Mouse (Mus musculus) ES-Bruce4 (cell line): ENCODE measurements around the gene Slc1a7. TPM values are rescaled to one million over a fixed set of nuclear protein-coding genes. Genes with fewer than 3 reads are reported as not detected.

Experiments
- H3K27ac ChIP-seq: 2 replicates; pipeline ENCODE4 v1.5.1; 2012; ENCODE audit warnings: low read length, inconsistent platforms; ENCODE audit not compliant: insufficient read depth
- H3K27me3 ChIP-seq: 2 replicates; pipeline ENCODE4 v1.6.1; 2012; ENCODE audit warnings: mild to moderate bottlenecking, low read length, inconsistent platforms; ENCODE audit not compliant: control insufficient read depth, poor library complexity, insufficient read depth, severe bottlenecking
- H3K36me3 ChIP-seq: 2 replicates; pipeline ENCODE4 v1.6.1; 2012; ENCODE audit warnings: inconsistent platforms, mild to moderate bottlenecking, low read length, moderate library complexity; ENCODE audit not compliant: control insufficient read depth, poor library complexity, insufficient read depth, severe bottlenecking
- H3K4me1 ChIP-seq: one replicate; pipeline ENCODE4 v1.8.1; 2011; ENCODE audit warnings: low read length; ENCODE audit not compliant: control insufficient read depth, insufficient read depth
- H3K4me3 ChIP-seq: 2 replicates; pipeline ENCODE4 v1.5.1; 2011; ENCODE audit warnings: low read depth, mild to moderate bottlenecking, low read length
- H3K9ac ChIP-seq: 2 replicates; pipeline ENCODE4 v1.6.1; 2012; ENCODE audit warnings: low read depth, mild to moderate bottlenecking, inconsistent platforms; ENCODE audit not compliant: poor library complexity, severe bottlenecking
- H3K9me3 ChIP-seq: replicated peaks from 2 replicates; pipeline ENCODE4 v1.6.1; 2012; ENCODE audit warnings: mild to moderate bottlenecking, low read length, inconsistent platforms; ENCODE audit not compliant: control insufficient read depth, poor library complexity, insufficient read depth, severe bottlenecking
- CTCF ChIP-seq: IDR thresholded peaks from one replicate; pipeline ENCODE4 v1.8.1; 2011; ENCODE audit warnings: low read depth, low read length
- EP300 ChIP-seq: IDR thresholded peaks from 2 replicates; pipeline ENCODE4 v1.6.1; 2011; ENCODE audit warnings: low read depth, low read length; ENCODE audit not compliant: insufficient read depth
- POLR2A ChIP-seq: IDR thresholded peaks from one replicate; pipeline ENCODE4 v1.8.1; 2011; ENCODE audit warnings: low read length; ENCODE audit not compliant: insufficient read depth
- polyA plus RNA-seq: library from polyadenylated mRNA; stranded (reverse); fragments of >200 nt; gene quantifications from 2 replicates; pipeline ENCODE4 v1.2.4, GENCODE M21; 2011; ENCODE audit warnings: low read depth; ENCODE audit not compliant: missing spikeins, insufficient read depth, insufficient read length

Gene Slc1a7
- polyA plus RNA-seq, 1 experiment = 0.19 TPM

GRCm38 (mm10) chr4:107938124-107938523 is 30.0 kb upstream of the Slc1a7 start:
- Histone ChIP-seq H3K4me1 (no peaks in the 10 kb centered on the region), H3K4me3 (no peak overlapping the region), H3K9me3 (no peaks in the 10 kb centered on the region), H3K27me3 (no peaks in the 10 kb centered on the region), H3K27ac (no peak overlapping the region), H3K9ac (no peak overlapping the region), H3K36me3 (no peaks in the 10 kb centered on the region)
- TF ChIP-seq EP300 = no peak
- no peak for TF ChIP-seq CTCF
- no peak for TF ChIP-seq POLR2A

DNA sequence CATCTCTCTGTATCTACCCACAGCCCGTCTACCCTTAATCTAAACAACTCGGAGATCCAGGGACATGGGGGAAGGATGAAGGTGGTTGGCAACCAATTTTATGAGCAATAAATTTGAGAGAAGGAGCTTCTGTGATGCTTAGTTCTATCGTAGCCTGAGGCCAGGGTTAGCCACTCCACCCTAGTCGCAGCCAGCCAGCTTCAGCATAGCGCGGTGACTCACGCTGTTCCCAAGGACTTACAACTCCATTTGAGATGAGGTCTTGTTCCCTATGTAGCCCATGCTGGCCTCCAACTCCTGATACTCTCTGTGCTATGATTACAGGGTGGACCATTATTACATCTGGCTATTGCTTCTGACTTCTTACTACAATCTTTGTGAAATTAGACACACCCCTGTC is 25.4 kb upstream of the Slc1a7 start:
- H3K36me3 ChIP-seq = no peaks in the 10 kb centered on the region
- no peaks in the 10 kb centered on the region for H3K27me3 ChIP-seq
- H3K4me3 ChIP-seq = no peak overlapping the region
- H3K4me1 ChIP-seq = no peaks in the 10 kb centered on the region
- no peaks in the 10 kb centered on the region for H3K9me3 ChIP-seq
- no peak for TF ChIP-seq POLR2A
- TF ChIP-seq EP300 = no peak
- TF ChIP-seq CTCF = no peak
- H3K9ac ChIP-seq = no peak overlapping the region
- H3K27ac ChIP-seq = no peak overlapping the region

DNA sequence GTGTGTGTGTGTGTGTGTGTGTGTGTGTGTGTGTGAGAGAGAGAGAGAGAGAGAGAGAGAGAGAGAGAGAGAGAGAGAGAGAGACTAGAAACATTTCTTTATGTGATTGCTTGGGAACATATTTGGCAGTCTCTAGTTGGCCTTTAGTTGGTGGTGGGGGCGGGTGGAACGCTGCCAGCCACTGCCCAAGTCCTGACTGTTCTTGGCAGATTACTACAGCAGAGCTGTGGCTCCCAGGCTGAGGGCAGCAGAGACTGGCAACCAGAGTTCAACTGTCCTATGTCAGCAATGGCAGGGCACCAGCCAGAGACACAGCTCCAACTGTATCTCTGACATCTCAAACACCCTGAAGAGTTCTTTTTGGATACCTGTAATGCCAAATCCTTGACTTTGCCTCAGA is 24.0 kb upstream of the Slc1a7 start:
- H3K9me3 ChIP-seq = no peaks in the 10 kb centered on the region
- H3K4me1 ChIP-seq = no peaks in the 10 kb centered on the region
- H3K9ac ChIP-seq = no peak overlapping the region
- no peaks in the 10 kb centered on the region for H3K27me3 ChIP-seq
- H3K36me3 ChIP-seq = no peaks in the 10 kb centered on the region
- TF ChIP-seq CTCF = no peak
- TF ChIP-seq EP300 = no peak
- TF ChIP-seq POLR2A = no peak
- no peak overlapping the region for H3K27ac ChIP-seq
- H3K4me3 ChIP-seq = no peak overlapping the region

DNA sequence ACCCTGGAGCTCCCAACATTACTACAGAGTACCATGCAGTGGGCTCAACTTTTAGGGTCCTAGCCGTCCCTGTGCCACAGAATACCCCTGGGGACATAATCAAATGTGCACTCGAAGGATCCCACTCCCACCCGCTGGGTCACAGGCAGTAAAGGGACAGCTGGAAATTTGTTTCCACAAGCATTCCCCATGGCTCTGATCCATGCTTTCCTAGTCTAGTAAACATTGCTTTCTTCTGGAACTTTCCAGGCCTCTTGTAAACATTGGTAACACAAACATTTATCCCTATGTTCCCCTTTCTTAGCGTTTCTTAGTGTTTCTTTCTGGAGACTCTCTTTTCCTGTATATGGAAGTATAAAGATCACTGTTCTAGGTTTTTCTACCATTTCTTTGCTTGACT is 18.2 kb upstream of the Slc1a7 start:
- no peaks in the 10 kb centered on the region for H3K9me3 ChIP-seq
- H3K4me1 ChIP-seq = no peaks in the 10 kb centered on the region
- no peak for TF ChIP-seq CTCF
- no peak for TF ChIP-seq EP300
- no peak for TF ChIP-seq POLR2A
- H3K36me3 ChIP-seq = no peaks in the 10 kb centered on the region
- H3K27ac ChIP-seq = no peak overlapping the region
- H3K4me3 ChIP-seq = no peak overlapping the region
- no peaks in the 10 kb centered on the region for H3K27me3 ChIP-seq
- no peak overlapping the region for H3K9ac ChIP-seq

DNA sequence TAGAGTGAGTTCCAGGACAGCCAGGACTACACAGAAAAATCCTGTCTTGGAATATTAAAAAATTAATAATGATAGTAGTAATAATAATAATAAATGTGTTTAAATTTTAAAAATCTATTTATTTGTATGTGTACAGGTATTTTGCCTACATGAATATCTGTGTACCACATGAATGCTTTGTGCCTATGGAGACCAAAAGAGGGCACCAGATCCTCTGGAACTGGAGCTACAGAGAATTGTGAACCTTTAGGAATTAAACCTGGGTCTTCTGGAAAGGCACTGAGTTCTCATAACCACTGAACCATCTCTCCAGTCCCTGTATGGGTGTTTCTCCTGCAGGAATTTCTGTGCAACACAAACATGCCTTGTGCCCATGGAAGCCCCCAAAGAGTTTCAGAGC is 15.3 kb upstream of the Slc1a7 start:
- TF ChIP-seq POLR2A (no peak), EP300 (no peak), CTCF (no peak)
- Histone ChIP-seq H3K9ac (no peak overlapping the region), H3K27me3 (no peaks in the 10 kb centered on the region; the same call in 1 of the 2 replicates), H3K4me1 (no peaks in the 10 kb centered on the region), H3K9me3 (no peaks in the 10 kb centered on the region), H3K27ac (no peak overlapping the region), H3K36me3 (no peaks in the 10 kb centered on the region), H3K4me3 (no peak overlapping the region)

GRCm38 (mm10) chr4:107955691-107956090 is 12.4 kb upstream of the Slc1a7 start:
- Histone ChIP-seq H3K27ac (no peak overlapping the region), H3K9ac (no peak overlapping the region), H3K4me3 (no peak overlapping the region), H3K27me3 (no peaks in the 10 kb centered on the region; the same call in 1 of the 2 replicates), H3K36me3 (no peaks in the 10 kb centered on the region), H3K9me3 (no peaks in the 10 kb centered on the region), H3K4me1 (no peaks in the 10 kb centered on the region)
- TF ChIP-seq POLR2A (no peak), CTCF (no peak), EP300 (no peak)
